ENCODE assay signal across 8 mouse cellular contexts in genomic region chr2:163994654-163994976, GRCm38 (mm10). TPM values are rescaled to one million over a fixed set of nuclear protein-coding genes. Genes with fewer than 3 reads are reported as not detected.
DNase-seq lines count a peak whose midpoint lies in the region; ATAC-seq and TF ChIP-seq lines count a peak whose summit lies in the region.

TSS of gene Ywhab (plus strand) at chr2:163994960.

- TF ChIP-seq POLR2A in lung, adult 2 months (IDR thresholded peaks at IDR 0.05; ENCODE audit: borderline replicate concordance, extremely low read depth, low read depth, low read length): peak; percentile 64; the same call in 1 of the 2 replicates
- no peak for TF ChIP-seq POLR2A in bone marrow, adult 2 months (IDR thresholded peaks at IDR 0.05; ENCODE audit: borderline replicate concordance, control insufficient read depth, low read depth, low read length)

- H3K36me3 ChIP-seq in intestine, embryonic 15.5 days: no peaks in the 10 kb centered on the region

- H3K9ac ChIP-seq in intestine, embryonic 15.5 days: peak within 1 kb of the TSS; percentile 88

- peak within 1 kb of the TSS; percentile 69 for H3K4me2 ChIP-seq in intestine, embryonic 15.5 days (replicated peaks)

- H3K9me3 ChIP-seq in intestine, embryonic 15.5 days: no peaks in the 10 kb centered on the region

- H3K4me3 ChIP-seq in lung, adult 2 months (replicated peaks; ENCODE audit: extremely low read depth, low read depth, low read length): peak within 1 kb of the TSS; percentile 98
- H3K4me3 ChIP-seq in bone marrow, adult 2 months (replicated peaks; ENCODE audit: control insufficient read depth, low read depth, low read length): peak within 1 kb of the TSS; percentile 96
- H3K4me3 ChIP-seq in intestine, embryonic 15.5 days (replicated peaks): peak within 1 kb of the TSS; percentile 96

- no peak for ATAC-seq in intestine, embryonic 15.5 days
- ATAC-seq in megakaryocyte, adult 5-6 weeks (ENCODE audit: poor library complexity, severe bottlenecking): no peak

- peaks cover 16% of the 10 kb centered on the region for H3K4me1 ChIP-seq in lung, adult 2 months (ENCODE audit: control insufficient read depth, insufficient read depth, low read length)
- peaks cover 1% of the 10 kb centered on the region; the same call in 1 of the 2 replicates for H3K4me1 ChIP-seq in bone marrow, adult 2 months (ENCODE audit: control insufficient read depth, insufficient read depth, low read length)
- H3K4me1 ChIP-seq in intestine, embryonic 15.5 days (replicated peaks): peaks cover 14% of the 10 kb centered on the region

- WGBS in lung, adult 2 months: 0% methylated on average over 13 of the region's 14 CpGs
- 1% methylated on average over 14 of the region's 14 CpGs for WGBS in bone marrow, adult 2 months
- 0% methylated on average over 14 of the region's 14 CpGs for WGBS in intestine, embryonic 15.5 days

- H3K27ac ChIP-seq in bone marrow, adult 2 months (ENCODE audit: control insufficient read depth, insufficient read depth, low read depth, low read length, poor library complexity): peak within 1 kb of the TSS; percentile 99
- H3K27ac ChIP-seq in intestine, embryonic 15.5 days: peak within 1 kb of the TSS; percentile 94

- H3K27me3 ChIP-seq in intestine, embryonic 15.5 days (replicated peaks): no peaks in the 10 kb centered on the region

- no peak for DNase-seq in lung, adult 2 months
- DNase-seq in lung, postnatal 10 days: no peak
- no peak for DNase-seq in gastrocnemius, postnatal 25 days
- no peak for DNase-seq in right cerebral cortex, adult 2 months (ENCODE audit: low spot score in 2 of 2)
- DNase-seq in cerebellum, adult 11-12 months: no peak

- TF ChIP-seq CTCF in lung, adult 2 months (IDR thresholded peaks at IDR 0.05; ENCODE audit: insufficient read depth, low read length): no peak
- TF ChIP-seq CTCF in bone marrow, adult 2 months (IDR thresholded peaks at IDR 0.05; ENCODE audit: control insufficient read depth, insufficient read depth, low read length): no peak

RNA-seq across cellular contexts. Expression of gene Ywhab, which starts in this region (rescaled TPM):
- 39.4 and 52.8 TPM in 2 replicates for polyA plus RNA-seq in lung, adult 2 months (2012; rRNA removed)
- 38.3 and 61.2 TPM in 2 replicates for polyA plus RNA-seq in bone marrow, adult 2 months (2011; ENCODE audit: insufficient read depth, insufficient read length, low replicate concordance, missing spikeins)
- total RNA-seq in gastrocnemius, postnatal 25 days (2021): 10 to 100 TPM; 39.6 to 54.5 TPM
- 269 and 298 TPM in 2 replicates for polyA plus RNA-seq in intestine, embryonic 15.5 days (2015; fragmentation: Nextera tagmentation; extraction: Ambion mirVana)
- 176 and 197 TPM in 2 replicates for total RNA-seq in megakaryocyte, adult 5-6 weeks (2015)
- 73.5 and 93.5 TPM in 2 replicates for total RNA-seq in megakaryocyte, adult 5-6 weeks (2017)
